ENCODE assay signal across 18 mouse cellular contexts in the genomic region with DNA sequence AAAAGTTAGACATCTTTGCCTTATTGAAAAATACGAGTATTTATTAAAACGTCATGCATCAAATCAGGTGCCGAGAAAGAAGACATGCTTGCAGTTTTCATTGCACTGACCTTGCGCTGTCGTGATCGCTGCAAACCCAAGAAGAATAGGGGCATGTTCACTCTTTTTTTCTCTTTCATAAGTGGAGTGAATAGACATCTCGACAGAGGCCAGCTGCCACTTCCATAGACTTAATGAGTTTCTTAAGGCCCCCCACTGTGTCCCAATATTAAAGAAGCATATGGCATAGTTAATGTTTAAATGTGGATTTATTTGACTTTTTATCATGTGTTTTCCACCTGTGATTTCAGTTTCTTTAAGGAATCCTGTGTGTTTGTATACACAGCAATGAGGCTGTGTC. TPM values are rescaled to one million over a fixed set of nuclear protein-coding genes. Genes with fewer than 3 reads are reported as not detected.
DNase-seq lines count a peak whose midpoint lies in the region; ATAC-seq lines count a peak whose summit lies in the region.
"Had no signal": no experiment of that assay in that cellular context is flagged by ENCODE, and none has a peak within 500 bp of the region (broad histone marks: within the 10 kb centered on the region; RNA-seq: fewer than 3 reads in every experiment).

No protein-coding gene starts in this region.

- peak; percentile 17 for DNase-seq in embryo, embryonic 10.5 days (ENCODE audit: low spot score)
- DNase-seq in forebrain, embryonic 14.5 days (ENCODE audit: low spot score): peak; percentile 54
- DNase-seq in cerebellum, postnatal 36 days: no peak
- no peak for DNase-seq in cerebellum, adult 11 months
- DNase-seq: cerebellum, adult 9-11 months; gastrocnemius, adult 2 months; kidney, adult 2 months; kidney, postnatal 14 days; thymus, postnatal 14 days had no signal

- H3K9ac ChIP-seq in hindbrain, embryonic 13.5 days: no peak overlapping the region
- H3K9ac ChIP-seq in hindbrain, embryonic 12.5 days: no peak overlapping the region
- H3K9ac ChIP-seq in forebrain, embryonic 14.5 days (ENCODE audit: low read length): no peak overlapping the region
- no peak overlapping the region for H3K9ac ChIP-seq in neural tube, embryonic 13.5 days
- H3K9ac ChIP-seq: limb, embryonic 15.5 days had no signal

- 18% methylated on average over 7 of the region's 7 CpGs for WGBS in hindbrain, embryonic 13.5 days
- 25% methylated on average over 7 of the region's 7 CpGs for WGBS in hindbrain, embryonic 12.5 days
- 5% methylated on average over 7 of the region's 7 CpGs for WGBS in forebrain, embryonic 14.5 days
- WGBS in neural tube, embryonic 13.5 days: 26% methylated on average over 7 of the region's 7 CpGs

- no peak overlapping the region for H3K4me3 ChIP-seq in hindbrain, embryonic 13.5 days
- no peak overlapping the region for H3K4me3 ChIP-seq in hindbrain, embryonic 12.5 days
- H3K4me3 ChIP-seq in forebrain, embryonic 14.5 days (ENCODE audit: low read depth, low read length): no peak overlapping the region
- no peak overlapping the region for H3K4me3 ChIP-seq in neural tube, embryonic 13.5 days
- H3K4me3 ChIP-seq: gastrocnemius, adult 2 months; limb, embryonic 15.5 days had no signal

- H3K4me1 ChIP-seq in hindbrain, embryonic 13.5 days (replicated peaks): 0 out of 2 replicates have a peak, but pooled peaks cover 7% of the 10 kb centered on the region
- H3K4me1 ChIP-seq in hindbrain, embryonic 12.5 days: 0 out of 2 replicates have a peak, but pooled peaks cover 4% of the 10 kb centered on the region
- peaks cover 15% of the 10 kb centered on the region for H3K4me1 ChIP-seq in forebrain, embryonic 14.5 days (ENCODE audit: control insufficient read depth, insufficient read depth, low read length)
- peaks cover 18% of the 10 kb centered on the region for H3K4me1 ChIP-seq in neural tube, embryonic 13.5 days (replicated peaks)
- H3K4me1 ChIP-seq: limb, embryonic 15.5 days had no signal

- no peaks in the 10 kb centered on the region for H3K27me3 ChIP-seq in hindbrain, embryonic 13.5 days
- H3K27me3 ChIP-seq in hindbrain, embryonic 12.5 days: no peaks in the 10 kb centered on the region
- H3K27me3 ChIP-seq in forebrain, embryonic 14.5 days (replicated peaks; ENCODE audit: control insufficient read depth, insufficient read depth, low read length): no peaks in the 10 kb centered on the region
- H3K27me3 ChIP-seq in neural tube, embryonic 13.5 days: no peaks in the 10 kb centered on the region
- H3K27me3 ChIP-seq: limb, embryonic 15.5 days had no signal

- H3K27ac ChIP-seq in hindbrain, embryonic 13.5 days: no peak overlapping the region
- H3K27ac ChIP-seq in hindbrain, embryonic 12.5 days: no peak overlapping the region; the same call in 1 of the 2 replicates
- no peak overlapping the region for H3K27ac ChIP-seq in forebrain, embryonic 14.5 days (ENCODE audit: low read depth, low read length)
- H3K27ac ChIP-seq in neural tube, embryonic 13.5 days (replicated peaks): no peak overlapping the region
- H3K27ac ChIP-seq: gastrocnemius, adult 2 months; limb, embryonic 15.5 days had no signal

- no peaks in the 10 kb centered on the region for H3K9me3 ChIP-seq in hindbrain, embryonic 13.5 days
- no peaks in the 10 kb centered on the region for H3K9me3 ChIP-seq in hindbrain, embryonic 12.5 days (replicated peaks)
- no peaks in the 10 kb centered on the region for H3K9me3 ChIP-seq in forebrain, embryonic 14.5 days (replicated peaks; ENCODE audit: control insufficient read depth, low read length)
- H3K9me3 ChIP-seq in neural tube, embryonic 13.5 days: no peaks in the 10 kb centered on the region
- H3K9me3 ChIP-seq: limb, embryonic 15.5 days had no signal

- H3K36me3 ChIP-seq in hindbrain, embryonic 13.5 days: no peaks in the 10 kb centered on the region
- H3K36me3 ChIP-seq in hindbrain, embryonic 12.5 days: no peaks in the 10 kb centered on the region
- H3K36me3 ChIP-seq in forebrain, embryonic 14.5 days (ENCODE audit: control insufficient read depth, insufficient read depth, low read length): no peaks in the 10 kb centered on the region
- H3K36me3 ChIP-seq in neural tube, embryonic 13.5 days: no peaks in the 10 kb centered on the region
- H3K36me3 ChIP-seq: limb, embryonic 15.5 days had no signal

- 0 out of 2 replicates have a peak, but pooled peaks have one; percentile 46 for ATAC-seq in hindbrain, embryonic 13.5 days (ENCODE audit: low FRiP score)
- no peak for ATAC-seq in hindbrain, embryonic 12.5 days (ENCODE audit: low FRiP score)
- peak; percentile 62 for ATAC-seq in forebrain, embryonic 14.5 days
- ATAC-seq in neural tube, embryonic 13.5 days (ENCODE audit: low read depth): no peak; the same call in 1 of the 2 replicates
- ATAC-seq: inflammation-experienced regulatory T-cells, adult 6 months; lung, postnatal 0 days had no signal

- 0 out of 2 replicates have a peak overlapping the region, but pooled peaks have one; percentile 4 for H3K4me2 ChIP-seq in hindbrain, embryonic 13.5 days
- no peak overlapping the region for H3K4me2 ChIP-seq in hindbrain, embryonic 12.5 days (replicated peaks)
- no peak overlapping the region for H3K4me2 ChIP-seq in forebrain, embryonic 14.5 days (ENCODE audit: low read length)
- 0 out of 2 replicates have a peak overlapping the region, but pooled peaks have one; percentile 5 for H3K4me2 ChIP-seq in neural tube, embryonic 13.5 days
- H3K4me2 ChIP-seq: heart, embryonic 11.5 days; limb, embryonic 15.5 days had no signal

RNA-seq across cellular contexts. Expression of a gene that starts 1.3 kb away (rescaled TPM):
- 0.16 and 0.35 TPM in 2 replicates for polyA plus RNA-seq in hindbrain, embryonic 13.5 days (2015; fragmentation: Nextera tagmentation; extraction: Ambion mirVana)
- polyA plus RNA-seq in hindbrain, embryonic 12.5 days (2016; fragmentation: Nextera tagmentation; extraction: Ambion mirVana): 0.39 and 0.48 TPM in 2 replicates
- 0.77 and 0.79 TPM in 2 replicates for polyA plus RNA-seq in forebrain, embryonic 14.5 days (2014; fragmentation: Nextera tagmentation; extraction: Ambion mirVana)
- 0.53 and 0.72 TPM in 2 replicates for polyA plus RNA-seq in neural tube, embryonic 13.5 days (2015; fragmentation: Nextera tagmentation; extraction: Ambion mirVana)
- polyA plus RNA-seq: inflammation-experienced regulatory T-cells, adult 6 months; liver, embryonic 16.5 days; lung, postnatal 0 days; small intestine, adult 2 months had no signal

Comparison
In these comparisons a context has a peak if more than half of its experiments do, and no peak if none do; other contexts are left out.
1. ATAC-seq: peak in hindbrain, embryonic 13.5 days (single experiment) and forebrain, embryonic 14.5 days (single experiment); none in hindbrain, embryonic 12.5 days (single experiment) and neural tube, embryonic 13.5 days (single experiment).
2. H3K4me2 ChIP-seq: peak in hindbrain, embryonic 13.5 days (single experiment) and neural tube, embryonic 13.5 days (single experiment); none in hindbrain, embryonic 12.5 days (single experiment) and forebrain, embryonic 14.5 days (single experiment).
3. DNase-seq: peak in embryo, embryonic 10.5 days (single experiment) and forebrain, embryonic 14.5 days (single experiment); none in cerebellum, postnatal 36 days (0 of 2) and cerebellum, adult 11 months (single experiment).